Mouse (Mus musculus) E14TG2a.4 (cell line): ENCODE results near the gene Btbd35f22.
"Not testable (repeated sequence)": the region's sequence is repeated elsewhere in the genome, so short reads cannot be mapped to it uniquely, and the experiment has no call there.

Experiments
- H3K27me3 ChIP-seq: 2 replicates; pipeline ENCODE4 v1.6.1; 2014; ENCODE audit warnings: low read length, control low read depth; ENCODE audit not compliant: insufficient read depth
- H3K36me3 ChIP-seq: 2 replicates; pipeline ENCODE4 v1.6.1; 2014; ENCODE audit warnings: low read length, control low read depth; ENCODE audit not compliant: insufficient read depth
- H3K4me1 ChIP-seq: replicated peaks from 2 replicates; pipeline ENCODE4 v1.6.1; 2014; ENCODE audit warnings: low read depth, low read length, control low read depth
- H3K4me3 ChIP-seq: replicated peaks from 2 replicates; pipeline ENCODE4 v1.5.1; 2014; ENCODE audit warnings: mild to moderate bottlenecking, low read length
- H3K9me3 ChIP-seq: 2 replicates; pipeline ENCODE4 v1.6.1; 2014; ENCODE audit warnings: low read length, control low read depth

Btbd35f22 gene

DNA sequence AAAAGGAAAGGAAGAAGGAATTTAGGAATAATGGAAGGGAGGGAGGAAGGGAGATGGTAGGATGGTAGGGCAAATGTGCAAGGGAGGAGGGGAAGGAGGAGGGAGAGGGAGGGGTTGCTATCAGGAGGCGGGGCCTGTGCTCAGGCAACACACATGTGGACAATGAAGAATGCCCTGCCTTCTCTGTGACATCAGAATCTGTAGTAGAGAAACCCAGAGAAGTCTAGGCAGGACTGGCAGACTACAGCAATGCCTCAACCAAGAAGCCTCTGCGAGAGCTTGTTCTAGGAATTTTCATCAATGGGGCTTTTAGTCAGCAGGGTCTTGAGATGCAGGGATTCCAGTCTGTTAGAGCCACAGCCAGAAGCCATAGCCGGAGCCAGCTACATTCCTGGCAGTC lies at the start of gene Btbd35f22:
Gene Btbd35f22 (plus strand): TSS at position 301 of the 400 bp plus-strand sequence.
- not testable (repeated sequence) for H3K4me3 ChIP-seq, H3K4me1 ChIP-seq, H3K9me3 ChIP-seq, H3K27me3 ChIP-seq, H3K36me3 ChIP-seq
